In the genomic region with DNA sequence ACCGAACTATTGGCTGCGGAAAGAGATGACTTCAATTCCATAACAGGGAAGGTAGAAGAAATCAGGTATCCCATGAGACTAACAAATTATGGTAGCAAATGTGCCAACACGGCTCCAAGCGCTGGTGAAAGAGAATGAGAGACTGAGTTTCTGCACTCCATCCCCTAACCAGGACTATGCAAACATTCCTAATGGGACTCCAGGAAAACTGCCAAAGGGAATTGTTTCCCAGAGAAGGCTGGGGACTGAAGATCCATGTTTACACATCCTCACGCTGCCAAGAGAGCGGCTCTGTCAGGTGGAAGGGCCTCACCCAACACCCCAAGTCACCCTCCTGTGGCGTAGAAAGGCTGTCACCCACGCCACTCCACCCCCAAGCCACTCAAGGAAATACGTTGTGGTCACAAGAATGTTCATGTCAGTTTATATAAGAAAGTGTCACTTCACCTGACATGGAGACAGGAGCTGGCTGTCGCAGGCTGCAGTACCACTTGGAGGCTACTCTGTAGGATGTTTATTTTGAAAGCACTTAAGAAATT, we compare ENCODE assay signal across 29 mouse cellular contexts.
DNase-seq lines count a peak whose midpoint lies in the region; ATAC-seq and TF ChIP-seq lines count a peak whose summit lies in the region.
"Had no signal": no experiment of that assay in that cellular context is flagged by ENCODE, and none has a peak within 500 bp of the region (broad histone marks: within the 10 kb centered on the region; RNA-seq: fewer than 3 reads in every experiment).

No protein-coding gene starts in this region.

- ATAC-seq in lung, embryonic 14.5 days (ENCODE audit: insufficient read depth): peak; percentile 70
- ATAC-seq in stomach, embryonic 14.5 days (ENCODE audit: insufficient number of reproducible peaks, insufficient read depth, low FRiP score, low read depth): no peak; the same call in 1 of the 2 replicates
- no peak for ATAC-seq in liver, embryonic 12.5 days
- ATAC-seq: forebrain, embryonic 14.5 days; midbrain, embryonic 15.5 days had no signal

- no peaks in the 10 kb centered on the region for H3K27me3 ChIP-seq in lung, embryonic 14.5 days (ENCODE audit: insufficient read depth, low read length)
- no peaks in the 10 kb centered on the region for H3K27me3 ChIP-seq in stomach, embryonic 14.5 days (ENCODE audit: control insufficient read depth, insufficient read depth, low read length)
- H3K27me3 ChIP-seq in liver, embryonic 12.5 days (replicated peaks): no peaks in the 10 kb centered on the region
- H3K27me3 ChIP-seq: embryonic facial prominence, embryonic 12.5 days; hindbrain, embryonic 13.5 days; limb, embryonic 15.5 days; liver, embryonic 15.5 days; midbrain, embryonic 15.5 days; neural tube, embryonic 12.5 days had no signal

- no peaks in the 10 kb centered on the region for H3K9me3 ChIP-seq in lung, embryonic 14.5 days (ENCODE audit: low read depth, low read length)
- H3K9me3 ChIP-seq in stomach, embryonic 14.5 days (ENCODE audit: control insufficient read depth, low read depth, low read length): no peaks in the 10 kb centered on the region
- no peaks in the 10 kb centered on the region for H3K9me3 ChIP-seq in liver, embryonic 12.5 days (replicated peaks)
- H3K9me3 ChIP-seq: embryonic facial prominence, embryonic 12.5 days; hindbrain, embryonic 13.5 days; limb, embryonic 10.5 days; limb, embryonic 15.5 days; liver, embryonic 15.5 days; midbrain, embryonic 10.5 days; midbrain, embryonic 15.5 days; neural tube, embryonic 12.5 days had no signal

- H3K4me2 ChIP-seq in lung, embryonic 14.5 days: no peak overlapping the region
- H3K4me2 ChIP-seq in stomach, embryonic 14.5 days (replicated peaks; ENCODE audit: low read depth, low read length): no peak overlapping the region
- no peak overlapping the region for H3K4me2 ChIP-seq in liver, embryonic 12.5 days
- H3K4me2 ChIP-seq: embryonic facial prominence, embryonic 12.5 days; hindbrain, embryonic 13.5 days; limb, embryonic 15.5 days; liver, embryonic 15.5 days; midbrain, embryonic 15.5 days; neural tube, embryonic 12.5 days had no signal

- peaks cover 11% of the 10 kb centered on the region; the same call in 1 of the 2 replicates for H3K4me1 ChIP-seq in lung, embryonic 14.5 days (ENCODE audit: insufficient read depth)
- peaks cover 5% of the 10 kb centered on the region for H3K4me1 ChIP-seq in stomach, embryonic 14.5 days (ENCODE audit: control insufficient read depth, insufficient read depth, low read length)
- peaks cover 6% of the 10 kb centered on the region; the same call in 1 of the 2 replicates for H3K4me1 ChIP-seq in liver, embryonic 12.5 days
- H3K4me1 ChIP-seq: embryonic facial prominence, embryonic 12.5 days; limb, embryonic 10.5 days; liver, embryonic 15.5 days; midbrain, embryonic 10.5 days; midbrain, embryonic 15.5 days had no signal

- no peak overlapping the region for H3K4me3 ChIP-seq in lung, embryonic 14.5 days (ENCODE audit: low read depth, low read length)
- H3K4me3 ChIP-seq in stomach, embryonic 14.5 days (ENCODE audit: low read depth, low read length): no peak overlapping the region
- no peak overlapping the region for H3K4me3 ChIP-seq in liver, embryonic 12.5 days
- H3K4me3 ChIP-seq: embryonic facial prominence, embryonic 12.5 days; hindbrain, embryonic 13.5 days; limb, embryonic 10.5 days; limb, embryonic 15.5 days; liver, embryonic 15.5 days; midbrain, embryonic 10.5 days; midbrain, embryonic 15.5 days; neural tube, embryonic 12.5 days had no signal

- intact Hi-C loops in left cerebral cortex, postnatal 25 days (cut with DNase I): no loop called here

- WGBS in large intestine, adult 2 months: 35% methylated on average over 10 of the region's 10 CpGs
- WGBS in lung, embryonic 14.5 days: 23% methylated on average over 10 of the region's 10 CpGs
- WGBS in stomach, embryonic 14.5 days: 33% methylated on average over 10 of the region's 10 CpGs
- WGBS in liver, embryonic 12.5 days (ENCODE audit: insufficient replicate concordance): 55% methylated on average over 10 of the region's 10 CpGs

- no peaks in the 10 kb centered on the region for H3K36me3 ChIP-seq in lung, embryonic 14.5 days (ENCODE audit: insufficient read depth)
- no peaks in the 10 kb centered on the region for H3K36me3 ChIP-seq in stomach, embryonic 14.5 days (ENCODE audit: control insufficient read depth, insufficient read depth, low read length)
- H3K36me3 ChIP-seq in liver, embryonic 12.5 days: no peaks in the 10 kb centered on the region
- H3K36me3 ChIP-seq: embryonic facial prominence, embryonic 12.5 days; hindbrain, embryonic 13.5 days; limb, embryonic 10.5 days; limb, embryonic 15.5 days; liver, embryonic 15.5 days; midbrain, embryonic 10.5 days; midbrain, embryonic 15.5 days; neural tube, embryonic 12.5 days had no signal

- no peak overlapping the region for H3K9ac ChIP-seq in lung, embryonic 14.5 days
- H3K9ac ChIP-seq in stomach, embryonic 14.5 days (replicated peaks; ENCODE audit: low read depth, low read length): no peak overlapping the region
- H3K9ac ChIP-seq in liver, embryonic 12.5 days: no peak overlapping the region
- H3K9ac ChIP-seq: embryonic facial prominence, embryonic 12.5 days; hindbrain, embryonic 13.5 days; limb, embryonic 15.5 days; liver, embryonic 15.5 days; midbrain, embryonic 15.5 days; neural tube, embryonic 12.5 days had no signal

- no peak overlapping the region; the same call in none of the 2 replicates for H3K27ac ChIP-seq in lung, embryonic 14.5 days (ENCODE audit: low read depth)
- H3K27ac ChIP-seq in stomach, embryonic 14.5 days (ENCODE audit: low read length): peak overlapping the region; percentile 48
- H3K27ac ChIP-seq in liver, embryonic 12.5 days: no peak overlapping the region
- H3K27ac ChIP-seq: embryonic facial prominence, embryonic 12.5 days; hindbrain, embryonic 13.5 days; limb, embryonic 10.5 days; limb, embryonic 15.5 days; liver, embryonic 15.5 days; midbrain, embryonic 10.5 days; midbrain, embryonic 15.5 days; neural tube, embryonic 12.5 days had no signal

- no peak for TF ChIP-seq CTCF in lung, embryonic 14.5 days (IDR thresholded peaks at IDR 0.05; ENCODE audit: low read depth)

- DNase-seq in large intestine, adult 2 months (ENCODE audit: low read depth, low spot score): peak; percentile 7
- DNase-seq in lung, embryonic 14.5 days: peak; percentile 81
- DNase-seq in lung, postnatal 14 days: peak; percentile 14
- DNase-seq in kidney, adult 8-10 months: no peak
- DNase-seq in kidney, postnatal 25 days: no peak
- DNase-seq in left cerebral cortex, postnatal 25 days (ENCODE audit: low spot score in 2 of 2): no peak
- DNase-seq: adrenal gland, adult 8-10 months; B cell, adult 2 months; cerebellum, adult 11 months; cerebellum, adult 9-10 months; embryo, embryonic 11 days; heart, postnatal 4 days; kidney, adult 18-20 months; kidney, postnatal 4 days; layer of hippocampus, postnatal 36 days; right cerebral cortex, adult 18-20 months; spleen, adult 18-20 months; thymus, postnatal 14 days had no signal

Comparison
In these comparisons a context has a peak if more than half of its experiments do, and no peak if none do; other contexts are left out.
1. DNase-seq: peak in large intestine, adult 2 months (single experiment), lung, embryonic 14.5 days (single experiment) and lung, postnatal 14 days (single experiment); none in kidney, adult 8-10 months (0 of 2), kidney, postnatal 25 days (0 of 2) and left cerebral cortex, postnatal 25 days (0 of 2).